Mouse (Mus musculus): ENCODE results near the gene Arhgap29. TPM values are rescaled to one million over a fixed set of nuclear protein-coding genes. Genes with fewer than 3 reads are reported as not detected.

Arhgap29 gene
- total RNA-seq, 2 experiments from 2014 or later, result 15.9 to 18.4 TPM

DNA sequence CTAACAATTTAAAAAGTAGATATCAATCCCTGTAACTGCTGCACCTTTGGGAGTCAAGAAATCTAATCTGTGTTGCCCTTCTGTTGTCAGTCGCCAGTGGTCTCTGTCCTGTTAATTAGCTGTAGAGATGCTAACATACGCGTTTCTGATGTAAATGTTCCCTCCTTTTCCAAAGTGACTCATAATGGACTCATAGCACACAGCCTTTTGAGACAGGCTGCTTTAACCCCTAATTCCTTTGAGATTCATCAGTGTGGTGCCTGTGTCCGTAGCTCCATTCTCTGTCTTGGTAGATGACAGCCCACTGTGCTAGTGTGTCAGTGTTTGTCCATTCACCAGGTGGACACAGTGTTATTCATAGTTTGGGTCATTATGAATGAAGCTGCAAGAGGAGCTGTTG is 42.8 kb downstream of the Arhgap29 start:
- no peak for DNase-seq (ENCODE audit: extremely low spot score in 1 of 2, low spot score in 1 of 2)

DNA sequence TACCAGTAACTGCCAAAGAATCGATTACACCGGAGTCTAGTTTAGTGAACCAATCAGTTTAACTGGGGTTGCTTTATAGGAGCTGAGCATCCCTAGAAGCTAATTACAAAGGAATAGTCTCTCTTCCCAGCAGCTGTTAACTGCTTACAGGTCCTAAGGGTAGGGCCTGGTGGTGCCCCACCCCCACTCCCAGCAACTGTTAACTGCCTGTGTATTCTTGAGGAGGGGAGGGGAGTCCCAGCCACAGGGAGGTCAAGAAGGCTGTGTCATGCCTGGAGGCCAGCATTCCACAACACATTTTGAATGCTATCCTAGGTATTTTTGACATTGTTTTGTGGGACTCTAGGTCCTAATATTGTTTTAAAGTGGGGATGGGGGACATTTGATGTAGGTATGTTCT is 47.6 kb downstream of the Arhgap29 start:
- no peak for DNase-seq (ENCODE audit: extremely low spot score in 1 of 2, low spot score in 1 of 2)

DNA sequence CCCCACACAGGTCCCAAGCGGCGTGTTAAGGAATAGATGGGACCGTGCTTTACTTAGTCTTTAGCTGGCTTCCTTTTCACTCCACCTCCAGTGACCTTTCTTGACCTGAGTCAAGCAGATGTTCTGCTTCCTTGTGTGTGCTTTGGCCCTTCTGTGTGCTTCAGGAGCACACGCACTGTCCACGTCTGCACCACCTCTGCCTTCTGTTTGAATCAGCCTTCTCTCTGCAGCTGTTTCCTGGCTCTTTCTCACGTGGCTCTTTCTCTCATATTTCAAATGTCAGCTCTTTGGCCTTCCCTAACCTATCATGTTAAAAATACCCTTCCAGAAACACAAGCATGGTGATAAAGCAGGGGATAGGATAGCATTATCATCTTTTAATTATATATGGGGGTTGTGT is 49.2 kb downstream of the Arhgap29 start:
- no peak for DNase-seq (ENCODE audit: extremely low spot score in 1 of 2, low spot score in 1 of 2)

GRCm38 (mm10) chr3:122009818-122010217 is 57.5 kb downstream of the Arhgap29 start:
- no peak for DNase-seq (ENCODE audit: extremely low spot score in 1 of 2, low spot score in 1 of 2)

DNA sequence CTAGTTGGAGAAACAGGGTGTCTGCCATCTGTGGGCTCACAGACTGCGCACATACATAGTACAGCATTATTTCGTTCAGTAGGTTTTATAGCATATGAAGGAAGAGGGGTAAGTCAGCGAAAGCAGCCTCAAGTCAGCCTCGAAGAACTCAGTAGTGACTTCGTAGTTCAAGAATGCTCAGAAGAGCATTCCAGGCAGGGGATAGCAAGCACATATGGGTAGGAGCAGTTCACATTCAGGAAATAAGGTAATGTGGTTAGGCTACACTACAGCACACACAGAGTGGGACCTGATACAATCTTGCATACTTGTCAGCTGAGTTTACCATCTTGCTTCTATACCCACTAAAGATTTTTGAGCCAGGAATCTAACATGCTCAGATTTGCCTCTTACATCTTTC is 58.0 kb downstream of the Arhgap29 start:
- no peak for DNase-seq (ENCODE audit: extremely low spot score in 1 of 2, low spot score in 1 of 2)

GRCm38 (mm10) chr3:122012464-122012863 is 60.1 kb downstream of the Arhgap29 start:
- DNase-seq (ENCODE audit: extremely low spot score in 1 of 2, low spot score in 1 of 2), result no peak

DNA sequence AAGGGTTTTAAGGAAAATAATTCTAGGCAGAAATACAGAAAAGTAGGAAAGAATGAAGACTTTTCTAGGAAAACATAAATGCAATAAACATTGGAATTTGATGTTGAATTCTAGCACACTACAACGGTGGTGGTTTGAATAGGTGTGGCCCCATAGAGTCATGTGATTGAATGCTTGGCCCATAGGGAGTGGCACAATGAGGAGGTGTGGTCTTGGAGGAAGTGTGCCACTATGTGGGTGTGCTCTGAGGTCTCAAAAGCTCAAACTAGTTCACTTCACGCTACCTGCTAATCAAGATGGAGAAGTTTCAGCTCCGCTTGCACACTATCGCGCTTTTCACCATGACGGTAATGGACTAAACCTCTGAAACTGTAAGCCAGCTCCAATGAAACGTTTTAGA is 66.1 kb downstream of the Arhgap29 start:
- DNase-seq (ENCODE audit: extremely low spot score in 1 of 2, low spot score in 1 of 2), result no peak

- DNase-seq (ENCODE audit: extremely low spot score in 1 of 2, low spot score in 1 of 2), result no peak
Observed at GRCm38 (mm10) chr3:122019159-122019558, 66.8 kb downstream of the Arhgap29 start.

DNA sequence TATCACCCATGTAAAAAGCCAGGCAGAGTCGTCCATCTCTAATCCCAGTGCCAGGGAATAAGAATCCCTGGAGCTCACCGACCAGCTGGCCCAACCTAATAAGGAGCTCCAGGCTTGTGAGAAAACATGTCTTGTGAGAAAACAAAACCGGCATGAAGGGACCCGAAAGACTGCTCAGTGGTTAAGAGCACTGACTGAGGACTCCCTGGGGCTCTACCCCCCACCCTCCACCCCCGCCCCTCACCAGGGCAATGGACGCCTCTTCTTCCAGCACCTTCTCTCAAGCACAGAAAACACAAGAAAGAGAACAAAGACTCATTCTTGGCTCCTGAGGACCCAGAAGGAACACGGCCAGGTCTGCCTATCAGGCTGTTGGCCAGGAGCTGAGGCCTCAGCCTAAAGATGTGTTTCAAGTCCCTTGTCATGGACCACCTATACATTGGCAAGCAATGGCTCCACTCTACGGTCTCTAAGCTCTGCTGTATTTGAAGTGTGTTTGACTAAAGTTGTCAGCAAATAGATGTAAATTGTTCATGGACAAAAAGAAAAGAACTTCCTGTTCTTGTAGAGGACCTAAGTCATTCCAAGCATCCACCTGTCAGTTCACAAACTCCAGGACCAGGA is 68.8 kb downstream of the Arhgap29 start:
- DNase-seq (ENCODE audit: extremely low spot score in 1 of 2, low spot score in 1 of 2), result no peak

- no peak for DNase-seq (ENCODE audit: extremely low spot score in 1 of 2, low spot score in 1 of 2)
Observed at GRCm38 (mm10) chr3:122022355-122022754, 70.0 kb downstream of the Arhgap29 start.

DNA sequence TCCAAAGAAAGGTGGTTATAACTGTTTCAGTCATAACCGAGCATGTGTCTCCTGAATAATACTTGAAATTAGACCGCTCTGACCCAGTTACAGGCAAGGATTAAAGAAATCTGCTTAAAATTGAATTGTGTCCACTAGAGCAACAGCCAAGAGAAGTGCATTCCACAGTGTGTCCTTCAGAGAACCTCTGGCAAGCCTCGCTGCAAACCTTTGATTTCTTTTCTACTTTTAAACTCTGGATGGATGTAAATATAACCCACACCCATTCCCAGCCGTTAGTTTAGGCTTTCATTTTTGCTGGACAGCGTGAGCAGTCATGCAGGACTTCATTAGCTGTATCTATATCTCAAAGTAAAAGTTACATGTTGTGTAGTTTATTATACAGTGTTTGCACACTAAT is 74.3 kb downstream of the Arhgap29 start:
- DNase-seq (ENCODE audit: extremely low spot score in 1 of 2, low spot score in 1 of 2), result no peak

DNA sequence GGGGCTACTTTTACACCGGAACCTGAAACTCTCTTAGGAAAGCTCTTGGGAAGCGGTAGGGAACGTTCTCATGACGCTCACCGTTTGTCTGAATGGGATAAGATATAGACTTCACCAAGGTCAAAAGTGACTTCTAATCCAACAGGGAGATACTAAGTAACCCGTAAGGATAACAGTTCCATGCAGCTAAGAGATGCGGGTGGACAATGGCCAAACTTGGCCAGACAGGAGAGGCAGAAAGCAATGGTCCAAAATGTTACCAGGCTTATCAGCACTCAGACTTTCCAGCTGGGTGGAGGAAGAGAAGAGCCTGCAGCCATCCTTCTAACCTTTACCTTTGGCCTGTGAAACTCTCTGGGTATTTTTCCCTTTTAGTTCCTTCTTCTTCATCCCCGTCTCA is 75.4 kb downstream of the Arhgap29 start:
- DNase-seq (ENCODE audit: extremely low spot score in 1 of 2, low spot score in 1 of 2), result no peak

- no peak for DNase-seq (ENCODE audit: extremely low spot score in 1 of 2, low spot score in 1 of 2)
Observed at GRCm38 (mm10) chr3:122033248-122033837, 81.0 kb downstream of the Arhgap29 start.

GRCm38 (mm10) chr3:122034240-122034639 is 81.9 kb downstream of the Arhgap29 start:
- DNase-seq (ENCODE audit: extremely low spot score in 1 of 2, low spot score in 1 of 2), result no peak

DNA sequence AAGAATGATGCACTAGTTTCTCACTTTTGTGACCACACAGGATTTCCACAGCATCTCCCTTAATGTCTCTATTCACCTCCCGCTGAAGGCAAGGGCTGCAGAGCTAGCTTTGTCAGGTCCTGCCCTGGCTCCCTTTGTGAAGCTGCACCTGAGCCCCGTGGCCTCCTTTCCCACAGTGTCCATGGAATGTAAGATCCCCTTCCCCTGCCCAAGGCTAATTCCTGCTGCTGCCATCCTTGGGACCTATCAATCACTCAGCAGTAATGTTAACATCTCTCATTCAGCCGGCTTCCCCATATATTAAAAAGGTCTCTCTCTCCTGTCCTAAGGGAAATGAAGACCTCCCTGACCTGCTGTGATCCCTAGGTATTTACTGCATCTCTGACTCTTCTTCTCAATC is 82.8 kb downstream of the Arhgap29 start:
- DNase-seq (ENCODE audit: extremely low spot score in 1 of 2, low spot score in 1 of 2), result no peak

DNA sequence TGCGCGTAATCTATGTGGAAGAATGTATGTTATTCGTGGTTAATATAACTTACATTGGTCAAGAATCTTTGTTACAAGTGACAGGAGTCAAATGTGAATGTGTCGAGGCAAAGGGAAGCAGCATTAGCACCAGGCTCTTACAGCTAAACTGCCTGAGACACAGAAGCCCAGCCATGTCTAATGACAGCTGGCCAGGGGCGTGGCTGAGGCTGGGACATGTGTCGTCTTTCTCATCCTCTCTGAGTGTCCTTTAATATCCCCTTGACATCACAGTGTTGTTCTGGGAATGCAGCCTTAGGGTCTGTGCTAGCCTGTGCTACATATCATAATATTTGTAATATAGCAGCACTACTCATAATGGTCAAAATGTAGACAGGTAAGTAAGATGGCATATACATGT is 88.2 kb downstream of the Arhgap29 start:
- no peak for DNase-seq (ENCODE audit: extremely low spot score in 1 of 2, low spot score in 1 of 2)

- DNase-seq (ENCODE audit: extremely low spot score in 1 of 2, low spot score in 1 of 2), result no peak
Observed at GRCm38 (mm10) chr3:122043102-122043501, 90.8 kb downstream of the Arhgap29 start.

GRCm38 (mm10) chr3:122043799-122044547 is 91.6 kb downstream of the Arhgap29 start, which contains the start of gene Abca4:
Gene Abca4 (plus strand): TSS chr3:122044443.
- no peak for DNase-seq (ENCODE audit: extremely low spot score in 1 of 2, low spot score in 1 of 2)

- DNase-seq (ENCODE audit: extremely low spot score in 1 of 2, low spot score in 1 of 2), result no peak
Observed at GRCm38 (mm10) chr3:122046187-122046620, 93.9 kb downstream of the Arhgap29 start.

DNA sequence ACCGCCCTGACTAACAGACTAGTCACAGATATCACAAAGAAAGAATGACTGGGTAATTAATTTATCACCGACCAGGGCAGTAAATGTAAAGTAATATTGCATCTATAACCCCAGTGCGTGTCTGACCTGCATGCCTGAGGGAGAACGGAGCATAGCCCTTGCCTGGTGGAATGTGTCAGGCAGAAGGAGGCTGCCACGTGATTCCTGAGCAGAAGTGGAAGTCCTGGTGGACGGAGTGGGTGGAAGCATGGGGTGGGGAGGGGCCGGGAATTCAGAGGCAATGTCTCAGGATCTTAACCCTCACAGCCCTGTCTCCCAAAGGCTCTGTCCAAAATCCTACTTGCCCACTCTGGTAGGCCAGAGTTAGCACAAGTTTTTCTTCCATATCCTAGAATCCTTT is 95.1 kb downstream of the Arhgap29 start:
- DNase-seq (ENCODE audit: extremely low spot score in 1 of 2, low spot score in 1 of 2), result no peak

Data from layer of hippocampus, postnatal 25 days (tissue).